Mouse (Mus musculus) cerebellum, adult 9-11 months (tissue): Measurements from ENCODE around the gene Tusc2.
A peak's percentile ranks its signal among the peaks of the same experiment; 100 is the strongest.

Experiments
- DNase-seq: peaks from one replicate; pipeline ENCODE4 v3.0.0; 2022

The Tusc2 gene

DNA sequence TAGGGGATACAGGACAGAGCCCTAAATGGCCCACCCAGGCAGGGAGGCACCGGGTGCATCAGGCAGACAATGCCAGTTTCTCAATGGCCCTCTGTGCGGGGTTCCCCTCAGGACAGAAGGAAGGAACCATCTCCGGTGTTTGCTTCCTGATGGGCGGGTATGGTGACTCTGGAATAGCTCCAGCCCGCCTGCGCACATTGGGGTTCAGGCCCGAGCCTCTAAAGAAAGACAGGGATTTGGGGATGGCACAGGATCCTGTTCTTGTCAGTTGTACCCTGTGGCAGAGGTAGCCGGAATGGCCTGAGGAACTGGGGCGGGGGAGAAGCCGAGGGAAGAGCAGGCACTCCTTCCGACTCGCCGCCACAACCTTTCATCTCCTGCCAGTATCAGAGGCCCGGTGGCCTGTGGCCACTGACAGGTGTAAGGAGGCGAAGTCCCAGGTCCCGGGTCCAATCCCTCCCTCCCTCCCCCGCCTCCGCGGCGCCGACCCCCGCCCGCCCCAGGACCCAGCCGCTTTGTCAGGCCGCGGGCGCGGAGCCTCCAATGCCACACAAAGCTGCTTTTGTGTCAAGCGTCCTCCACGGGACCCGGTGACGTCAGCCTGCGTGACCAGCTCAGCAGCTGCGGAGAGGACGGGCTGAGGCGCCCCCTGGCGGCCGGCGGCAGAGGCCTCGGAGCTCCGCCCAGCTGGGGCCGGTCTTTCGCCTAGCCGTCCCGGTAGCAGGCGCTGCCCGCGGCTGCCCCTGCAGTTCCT is 49.3 kb downstream of the Tusc2 start:
- peak; percentile 98 for DNase-seq

DNA sequence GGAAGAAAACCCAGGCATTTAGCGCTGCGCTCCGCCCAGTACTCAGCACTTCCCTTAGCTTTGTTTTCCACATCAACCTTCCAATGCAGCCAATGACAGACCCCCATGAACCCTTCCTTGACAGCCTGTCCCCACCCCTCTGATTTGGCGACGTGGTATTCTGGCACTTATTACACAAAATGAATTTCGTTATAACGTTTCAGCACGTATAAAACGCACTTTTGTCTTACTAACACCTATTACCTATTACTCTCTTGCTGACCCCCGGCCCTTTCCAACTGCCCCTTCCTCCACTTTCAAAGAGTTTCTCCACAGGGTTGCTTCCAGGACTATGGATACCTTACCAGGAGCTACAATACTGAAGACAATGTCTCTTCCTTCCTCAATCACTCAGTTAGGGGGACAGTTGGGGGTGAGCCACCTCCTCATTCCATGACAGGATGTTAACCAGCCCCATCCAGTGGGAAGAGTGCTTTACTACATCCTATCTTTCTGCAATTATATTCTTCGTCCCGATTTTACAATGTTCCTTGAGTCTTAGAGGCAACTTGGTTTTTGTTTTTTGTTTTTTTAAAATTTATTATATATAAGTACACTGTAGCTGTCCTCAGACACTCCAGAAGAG is 50.0 kb downstream of the Tusc2 start:
- DNase-seq, result no peak

DNA sequence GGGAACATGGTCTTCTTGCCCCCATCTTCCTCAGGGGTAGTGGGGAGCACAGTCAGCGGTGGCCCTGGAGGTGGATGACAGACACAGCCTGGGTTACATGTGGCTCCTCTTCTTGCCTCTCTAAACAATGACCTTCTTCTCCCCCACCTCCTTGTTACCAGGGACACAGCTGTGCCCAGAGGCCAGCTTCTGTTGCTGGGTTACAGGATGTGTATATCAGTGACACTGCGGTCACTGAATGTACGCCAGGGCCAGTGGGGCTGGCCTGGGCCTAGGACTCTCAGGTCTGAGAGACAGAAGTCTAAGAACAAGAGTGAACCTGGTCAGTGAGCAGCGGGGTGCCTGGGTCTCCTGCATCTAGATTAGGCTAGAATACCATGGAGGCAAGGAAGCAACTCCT is 52.0 kb downstream of the Tusc2 start:
- DNase-seq, result peak; percentile 54
